Mouse (Mus musculus): Measurements from ENCODE around the gene Nrxn3. TPM values are rescaled to one million over a fixed set of nuclear protein-coding genes. Genes with fewer than 3 reads are reported as not detected.

Gene Nrxn3
- total RNA-seq, 2 experiments from 2014 or later, result 183 to 208 TPM

DNA sequence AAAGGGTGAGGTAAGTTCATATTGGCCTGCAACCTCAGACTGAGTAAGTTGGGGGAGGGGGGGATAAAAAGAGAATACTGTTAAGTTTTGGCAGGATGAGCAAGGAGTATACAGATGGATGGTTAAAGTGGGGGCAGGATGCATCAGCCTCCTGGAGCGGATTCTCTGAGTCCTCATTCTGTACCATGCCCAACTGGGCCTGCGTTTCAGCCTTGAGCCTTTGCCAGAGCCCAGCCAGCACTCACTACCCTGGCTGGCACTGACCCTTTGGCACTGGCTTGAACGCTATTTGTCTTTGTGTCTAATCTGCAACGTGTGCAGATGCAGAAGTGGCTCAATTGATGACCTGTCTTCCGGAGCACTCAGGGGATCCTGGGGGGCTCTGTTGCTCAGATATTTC, 24.1 kb downstream of the Nrxn3 start:
- DNase-seq (ENCODE audit: low spot score in 2 of 2), result no peak

DNA sequence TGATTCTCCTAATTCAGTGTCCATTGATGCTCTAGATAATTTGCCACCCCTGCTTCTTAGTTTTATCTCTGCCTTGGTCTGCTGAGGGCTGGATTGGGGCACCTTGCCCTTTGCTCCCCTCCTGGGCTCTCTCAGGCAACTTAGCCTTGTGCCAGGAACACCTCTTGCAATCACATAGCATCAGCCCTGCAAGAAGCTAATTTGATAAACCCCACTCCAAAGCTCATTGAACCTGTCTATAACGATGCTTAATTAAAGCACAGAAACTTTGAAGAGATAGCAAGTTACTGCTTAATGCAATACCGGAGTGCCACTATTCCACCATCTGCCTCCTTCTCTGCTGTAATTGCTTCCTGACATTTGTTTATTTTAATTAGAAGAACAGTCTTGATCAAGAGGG, 42.1 kb downstream of the Nrxn3 start:
- Histone ChIP-seq H3K27ac (no peak overlapping the region), H3K4me3 (no peak overlapping the region)
- no peak for TF ChIP-seq CTCF (conservative IDR thresholded peaks at IDR 0.05)
- DNase-seq (ENCODE audit: low spot score in 2 of 2), result no peak

More for the DNA sequence above, 24.1 kb downstream of the Nrxn3 start:
- no peak overlapping the region for H3K4me3 ChIP-seq
- no peak overlapping the region for H3K27ac ChIP-seq
- no peak for TF ChIP-seq CTCF (conservative IDR thresholded peaks at IDR 0.05)

DNA sequence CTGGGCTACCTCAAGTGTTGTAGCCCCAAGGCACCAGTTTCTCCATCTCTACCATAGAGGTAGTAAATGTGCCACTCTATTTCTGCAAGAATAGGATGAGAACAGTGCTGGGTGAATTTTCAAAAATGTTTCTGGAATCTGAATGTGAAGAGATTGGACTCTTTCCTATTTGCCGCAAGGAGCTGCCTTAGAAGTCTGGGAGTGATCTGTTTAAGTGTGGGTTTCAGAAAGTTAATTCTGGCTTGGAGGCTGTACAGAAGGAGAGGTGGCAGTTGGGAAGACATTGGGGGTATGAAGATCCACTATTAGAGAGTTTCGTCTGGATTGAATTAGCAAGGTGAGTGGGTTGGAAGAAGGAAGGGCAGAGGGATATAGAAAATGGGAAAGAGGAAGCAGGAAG, 52.0 kb downstream of the Nrxn3 start:
- Histone ChIP-seq H3K27ac (no peak overlapping the region), H3K4me3 (no peak overlapping the region)
- TF ChIP-seq CTCF (conservative IDR thresholded peaks at IDR 0.05), result no peak
- DNase-seq (ENCODE audit: low spot score in 2 of 2), result no peak

GRCm38 (mm10) chr12:88778036-88778435, 55.4 kb downstream of the Nrxn3 start:
- Histone ChIP-seq H3K27ac (peak overlapping the region; percentile 23; the same call in 1 of the 2 replicates), H3K4me3 (no peak overlapping the region)
- peak in 1 of 2 experiments; percentile 14 for DNase-seq (ENCODE audit: low spot score in 2 of 2)
- no peak for TF ChIP-seq CTCF (conservative IDR thresholded peaks at IDR 0.05)

DNA sequence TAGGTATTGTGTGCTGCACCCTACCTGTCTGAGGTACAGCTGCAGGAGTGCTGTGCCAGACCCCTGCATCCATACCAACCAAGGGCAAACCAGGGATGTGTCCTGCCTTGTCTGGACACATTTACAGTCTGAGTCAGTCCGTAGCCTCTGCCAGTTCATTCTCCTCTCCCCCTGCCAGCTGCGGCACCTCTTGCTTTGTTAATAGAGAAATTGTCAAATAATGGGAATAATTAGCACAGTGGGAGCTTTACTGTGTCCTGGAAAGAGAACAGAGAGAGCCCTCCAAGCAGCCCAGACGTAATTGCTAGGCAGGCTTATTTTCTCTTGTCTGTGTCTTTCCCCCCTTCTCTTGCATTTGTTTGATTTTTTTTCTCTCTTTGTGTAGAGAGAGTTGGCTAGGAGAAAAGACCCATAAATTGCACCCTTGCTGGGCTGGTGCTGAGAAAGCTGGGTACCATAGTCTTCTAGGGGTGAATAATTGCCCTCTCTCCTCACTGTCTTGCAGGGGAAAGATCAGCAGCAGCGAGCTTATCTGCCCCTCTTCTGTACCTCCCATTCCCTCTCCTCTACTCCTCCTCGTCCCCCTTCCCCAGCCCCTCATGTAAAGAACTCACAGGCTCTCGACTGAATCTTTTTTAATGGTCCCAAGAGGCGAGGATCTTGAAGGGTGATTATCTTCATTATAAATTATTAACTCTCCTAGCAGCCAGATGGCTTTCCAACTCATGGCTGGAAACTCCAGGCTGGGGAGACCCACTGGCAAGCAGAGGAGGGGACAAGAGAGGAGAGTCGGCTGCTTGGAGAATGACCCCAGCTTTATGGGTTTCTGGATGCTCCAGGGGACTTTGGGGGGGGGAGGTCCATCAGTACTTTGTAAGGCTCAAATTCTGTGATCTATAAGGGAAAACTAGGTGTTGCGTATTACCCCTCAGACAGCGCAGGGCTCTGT, 61.8 kb downstream of the Nrxn3 start:
- no peak for DNase-seq (ENCODE audit: low spot score in 2 of 2)
- Histone ChIP-seq H3K27ac (no peak overlapping the region), H3K4me3 (no peak overlapping the region)
- TF ChIP-seq CTCF (conservative IDR thresholded peaks at IDR 0.05), result no peak

DNA sequence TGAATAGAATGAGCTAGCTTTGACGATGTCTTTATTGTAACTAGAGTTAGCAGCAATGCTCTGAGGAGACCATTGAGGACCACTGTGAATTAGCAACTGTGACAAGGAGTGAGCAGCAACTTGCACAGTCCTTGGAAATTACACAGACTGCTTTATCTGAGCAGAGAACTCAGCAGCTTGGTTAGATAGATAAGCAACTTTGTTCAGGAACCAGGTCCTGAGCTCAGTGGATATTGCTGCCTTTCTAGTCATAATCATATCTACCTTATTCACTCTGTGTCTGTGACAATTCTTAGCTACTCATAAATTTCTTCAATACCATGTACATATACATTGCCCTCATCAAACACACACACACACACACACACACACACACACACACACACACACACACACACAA, 70.6 kb downstream of the Nrxn3 start:
- no peak for DNase-seq (ENCODE audit: low spot score in 2 of 2)
- no peak for TF ChIP-seq CTCF (conservative IDR thresholded peaks at IDR 0.05)
- H3K4me3 ChIP-seq, result no peak overlapping the region
- H3K27ac ChIP-seq, result no peak overlapping the region

DNA sequence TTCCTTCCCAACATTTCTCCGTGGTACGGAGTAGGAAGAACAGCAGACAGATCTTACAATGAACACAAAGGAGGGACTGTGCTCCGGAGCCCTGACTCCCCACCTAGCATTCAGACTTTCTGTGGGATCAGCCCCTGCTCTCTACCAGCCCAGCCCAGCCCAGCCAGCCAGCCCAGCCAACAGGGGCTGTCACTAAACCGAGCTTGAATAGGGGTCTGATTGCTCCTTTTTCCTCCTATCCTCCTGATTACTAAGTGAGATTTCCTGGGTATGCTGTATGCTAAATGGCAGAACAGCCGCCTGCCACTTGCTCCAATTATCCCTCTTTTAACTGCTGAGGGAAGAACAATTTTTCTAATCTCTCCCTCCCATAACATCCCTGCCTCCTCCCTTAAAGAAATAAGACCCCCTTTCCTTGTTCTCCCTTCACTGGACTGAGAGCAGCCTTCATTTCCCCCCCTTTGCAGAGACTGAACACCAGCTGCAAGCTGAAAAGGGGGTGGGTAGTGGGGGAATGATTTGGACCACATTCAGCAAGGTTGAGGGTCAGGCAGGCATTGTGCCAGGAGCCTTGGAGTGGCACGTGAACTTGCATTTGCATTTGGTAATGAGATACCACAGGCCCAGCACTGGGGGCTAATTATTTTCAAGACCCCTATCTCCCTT, 78.4 kb downstream of the Nrxn3 start:
- DNase-seq (ENCODE audit: low spot score in 2 of 2), result peak in 1 of 2 experiments; percentile 15
- H3K27ac ChIP-seq, result no peak overlapping the region
- no peak overlapping the region for H3K4me3 ChIP-seq

GRCm38 (mm10) chr12:88801656-88802007, 79.0 kb downstream of the Nrxn3 start:
- no peak for DNase-seq (ENCODE audit: low spot score in 2 of 2)
- Histone ChIP-seq H3K4me3 (no peak overlapping the region), H3K27ac (no peak overlapping the region)
- TF ChIP-seq CTCF (conservative IDR thresholded peaks at IDR 0.05), result no peak

More for the DNA sequence above, 78.4 kb downstream of the Nrxn3 start:
- no peak for TF ChIP-seq CTCF (conservative IDR thresholded peaks at IDR 0.05)

- H3K27ac ChIP-seq, result no peak overlapping the region
- TF ChIP-seq CTCF (conservative IDR thresholded peaks at IDR 0.05), result no peak
- DNase-seq (ENCODE audit: low spot score in 2 of 2), result no peak
- H3K4me3 ChIP-seq, result no peak overlapping the region
These were observed 86.3 kb downstream of the Nrxn3 start for GRCm38 (mm10) chr12:88808947-88809346.

DNA sequence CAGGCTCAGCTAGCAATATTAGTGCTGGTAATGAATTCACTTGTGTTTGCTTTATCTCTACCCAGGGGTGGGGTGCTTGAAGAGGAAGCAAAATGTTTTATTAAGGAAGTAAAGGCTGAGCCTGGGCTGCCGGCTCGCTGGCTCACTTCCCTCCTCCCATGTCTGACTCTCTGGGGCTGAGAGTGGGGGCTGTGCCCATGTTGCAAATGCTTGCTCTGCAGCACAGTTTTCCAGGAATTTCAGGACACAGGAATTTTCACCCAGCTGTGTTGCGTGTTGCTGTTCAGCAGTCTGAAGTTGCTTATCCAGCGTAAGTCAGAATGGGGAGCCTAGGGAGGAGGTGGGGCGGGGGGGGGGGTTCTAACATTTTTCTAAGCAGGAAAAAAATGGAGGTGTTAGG, 89.5 kb downstream of the Nrxn3 start:
- no peak for TF ChIP-seq CTCF (conservative IDR thresholded peaks at IDR 0.05)
- Histone ChIP-seq H3K4me3 (no peak overlapping the region), H3K27ac (no peak overlapping the region)
- no peak for DNase-seq (ENCODE audit: low spot score in 2 of 2)

DNA sequence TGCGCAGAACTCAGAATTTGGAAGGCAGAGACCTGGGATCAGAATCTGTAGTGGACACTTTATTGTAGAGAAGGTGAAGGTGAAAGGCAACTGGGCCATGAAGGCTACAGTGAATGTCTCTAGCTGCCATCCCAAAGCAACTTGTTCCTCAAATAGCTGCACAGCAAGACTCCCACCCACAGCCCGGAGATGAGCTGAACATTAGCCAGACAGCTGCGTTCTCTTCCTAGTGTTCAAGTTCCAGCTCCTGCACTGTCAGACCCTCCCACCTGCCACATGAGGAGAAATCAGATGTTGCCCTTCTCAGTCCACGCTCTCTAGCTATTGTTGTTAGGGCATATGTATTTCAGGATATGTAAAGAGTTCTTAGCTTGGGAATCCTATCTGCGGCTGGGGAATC, 94.2 kb downstream of the Nrxn3 start:
- peak in 1 of 2 experiments; percentile 20 for DNase-seq (ENCODE audit: low spot score in 2 of 2)
- no peak overlapping the region; the same call in 1 of the 2 replicates for H3K27ac ChIP-seq
- no peak for TF ChIP-seq CTCF (conservative IDR thresholded peaks at IDR 0.05)
- H3K4me3 ChIP-seq, result no peak overlapping the region

GRCm38 (mm10) chr12:88818622-88819334, 96.1 kb downstream of the Nrxn3 start:
- TF ChIP-seq CTCF (conservative IDR thresholded peaks at IDR 0.05), result no peak
- DNase-seq (ENCODE audit: low spot score in 2 of 2), result no peak
- Histone ChIP-seq H3K4me3 (no peak overlapping the region), H3K27ac (peak overlapping the region; percentile 3; the same call in 1 of the 2 replicates)

- Histone ChIP-seq H3K4me3 (no peak overlapping the region), H3K27ac (peak overlapping the region; percentile 3; the same call in 1 of the 2 replicates)
- no peak for TF ChIP-seq CTCF (conservative IDR thresholded peaks at IDR 0.05)
- DNase-seq (ENCODE audit: low spot score in 2 of 2), result no peak
These were observed 96.6 kb downstream of the Nrxn3 start for GRCm38 (mm10) chr12:88819335-88819709.

Measured in layer of hippocampus, adult 2 months (tissue).